Mouse (Mus musculus) stomach, embryonic 16.5 days (tissue): ENCODE results near the gene Wipf2. TPM values are rescaled to one million over a fixed set of nuclear protein-coding genes. Genes with fewer than 3 reads are reported as not detected.
A peak's percentile ranks its signal among the peaks of the same experiment; 100 is the strongest.

Experiments
- ATAC-seq: fragments of 200-750 bp; cut with Nextera tagmentation; 2 replicates; pipeline ENCODE4 v1.8.0; 2017; ENCODE audit warnings: moderate number of reproducible peaks, moderate TSS enrichment; ENCODE audit not compliant: insufficient read depth, low FRiP score
- H3K27ac ChIP-seq: fragments of 300-500 bp; sonication (generic); 2 replicates; pipeline ENCODE4 v1.5.1; 2014; ENCODE audit warnings: low read length
- H3K27me3 ChIP-seq: fragments of 300-500 bp; sonication (generic); 2 replicates; pipeline ENCODE4 v1.6.1; 2014; ENCODE audit warnings: low read length, control low read depth, mixed read lengths; ENCODE audit not compliant: control insufficient read depth, insufficient read depth
- H3K36me3 ChIP-seq: fragments of 300-500 bp; sonication (generic); 2 replicates; pipeline ENCODE4 v1.6.1; 2014; ENCODE audit warnings: low read length; ENCODE audit not compliant: control insufficient read depth, insufficient read depth
- H3K4me1 ChIP-seq: fragments of 300-500 bp; sonication (generic); 2 replicates; pipeline ENCODE4 v1.6.1; 2014; ENCODE audit warnings: low read length, control low read depth, mixed read lengths; ENCODE audit not compliant: control insufficient read depth, insufficient read depth
- H3K4me2 ChIP-seq: fragments of 300-500 bp; sonication (generic); 2 replicates; pipeline ENCODE4 v1.6.1; 2014; ENCODE audit warnings: low read depth, low read length, mixed read lengths
- H3K4me3 ChIP-seq: fragments of 300-500 bp; sonication (generic); replicated peaks from 2 replicates; pipeline ENCODE4 v1.5.1; 2014; ENCODE audit warnings: mild to moderate bottlenecking, low read length
- H3K9ac ChIP-seq: fragments of 300-500 bp; sonication (generic); 2 replicates; pipeline ENCODE4 v1.6.1; 2014; ENCODE audit warnings: low read length
- H3K9me3 ChIP-seq: fragments of 300-500 bp; sonication (generic); replicated peaks from 2 replicates; pipeline ENCODE4 v1.6.1; 2016; ENCODE audit warnings: low read length, control low read depth; ENCODE audit not compliant: control insufficient read depth
- WGBS: fragments of 180-500 bp; shearing (Covaris S2); extraction: QIAGEN DNeasy Blood & Tissue Kit; methylation state at CpG from one replicate; pipeline ENCODE4 v1.1.7; 2014; 5-methylcytosine and 5-hydroxymethylcytosine counted together
- polyA plus RNA-seq: library from polyadenylated mRNA; unstranded; fragments of >200 nt; fragmentation: Nextera tagmentation; extraction: Ambion mirVana; gene quantifications from 2 replicates; pipeline ENCODE4 v1.2.1, GENCODE M21; 2015

Gene Wipf2
- polyA plus RNA-seq, 1 experiment from 2014 or later: 5.0 TPM

DNA sequence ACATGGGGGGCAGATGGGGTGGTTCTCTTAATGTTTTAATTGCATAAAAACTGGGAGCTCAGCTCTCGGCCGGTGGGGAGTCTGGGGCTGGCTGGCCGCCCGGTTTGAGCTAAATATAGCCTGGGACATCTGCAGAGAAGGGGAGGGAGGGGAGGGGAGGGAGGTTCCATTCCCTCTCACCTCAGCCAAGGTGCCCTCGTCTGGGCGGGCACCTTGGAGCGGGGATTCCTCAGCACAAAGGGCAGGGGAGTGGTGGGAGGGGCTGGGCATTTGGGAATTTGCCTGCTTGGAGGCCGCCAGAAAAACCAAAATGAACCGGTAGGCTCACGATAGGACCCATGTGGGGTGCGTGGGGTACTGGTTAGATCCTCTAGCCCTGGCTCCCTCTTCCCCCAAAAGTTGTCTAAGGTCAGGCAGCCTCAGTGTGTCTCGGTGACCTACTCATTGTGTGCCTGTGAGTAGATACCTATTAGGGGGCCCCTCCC lies 77.9 kb downstream of the Wipf2 start:
- 3% methylated on average over 12 of the region's 12 CpGs for WGBS
- peak overlapping the region; percentile 89 for H3K4me2 ChIP-seq
- H3K4me1 ChIP-seq: peaks cover 85% of the 10 kb centered on the region
- H3K9ac ChIP-seq: peak overlapping the region; percentile 92
- ATAC-seq: peak; percentile 6; the same call in 1 of the 2 replicates
- H3K9me3 ChIP-seq: no peaks in the 10 kb centered on the region
- H3K36me3 ChIP-seq: no peaks in the 10 kb centered on the region
- H3K4me3 ChIP-seq: peak overlapping the region; percentile 88
- no peaks in the 10 kb centered on the region for H3K27me3 ChIP-seq
- peak overlapping the region; percentile 99 for H3K27ac ChIP-seq

DNA sequence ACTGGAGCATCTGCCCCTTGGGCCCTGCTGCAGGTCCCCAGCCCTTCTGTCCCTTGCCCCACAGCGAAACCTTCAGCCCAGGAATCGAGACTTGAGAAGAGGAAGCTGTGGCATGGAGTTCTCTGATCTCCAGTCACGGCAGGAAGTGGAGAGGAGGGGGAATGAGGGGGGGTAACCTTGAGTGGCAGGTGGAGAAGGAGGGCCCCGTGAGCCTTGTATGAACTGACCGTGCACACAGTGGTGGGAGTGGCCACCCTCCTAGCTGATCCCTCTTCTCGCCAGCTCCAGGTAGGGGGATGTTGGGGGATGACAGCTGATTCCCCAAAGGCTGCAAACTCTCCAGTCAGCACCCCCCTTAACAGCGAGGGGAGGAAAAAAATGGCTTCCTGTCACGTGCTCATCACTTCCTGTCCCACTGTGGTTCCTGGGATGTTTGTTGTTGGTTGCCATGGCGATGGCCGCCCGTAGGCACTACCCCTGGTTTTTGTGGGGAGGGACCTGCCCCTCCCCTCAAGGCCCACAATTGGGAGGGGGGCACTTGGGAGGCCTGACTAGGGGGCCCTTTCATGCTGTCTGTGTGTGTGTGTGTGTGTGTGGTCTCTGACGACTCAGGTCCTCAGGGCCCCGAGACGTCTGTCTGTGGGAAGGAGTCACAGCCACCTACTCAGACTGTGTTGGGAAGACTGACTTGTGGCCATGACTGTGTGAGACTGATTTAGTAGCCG lies 78.5 kb downstream of the Wipf2 start:
- Histone ChIP-seq H3K27ac (peak overlapping the region; percentile 99), H3K4me3 (peak overlapping the region; percentile 88), H3K9me3 (no peaks in the 10 kb centered on the region), H3K9ac (peak overlapping the region; percentile 92), H3K4me1 (peaks cover 81% of the 10 kb centered on the region), H3K36me3 (no peaks in the 10 kb centered on the region), H3K27me3 (no peaks in the 10 kb centered on the region), H3K4me2 (peak overlapping the region; percentile 89)
- peak; percentile 18; the same call in 1 of the 2 replicates for ATAC-seq
- 9% methylated on average over 15 of the region's 15 CpGs for WGBS

DNA sequence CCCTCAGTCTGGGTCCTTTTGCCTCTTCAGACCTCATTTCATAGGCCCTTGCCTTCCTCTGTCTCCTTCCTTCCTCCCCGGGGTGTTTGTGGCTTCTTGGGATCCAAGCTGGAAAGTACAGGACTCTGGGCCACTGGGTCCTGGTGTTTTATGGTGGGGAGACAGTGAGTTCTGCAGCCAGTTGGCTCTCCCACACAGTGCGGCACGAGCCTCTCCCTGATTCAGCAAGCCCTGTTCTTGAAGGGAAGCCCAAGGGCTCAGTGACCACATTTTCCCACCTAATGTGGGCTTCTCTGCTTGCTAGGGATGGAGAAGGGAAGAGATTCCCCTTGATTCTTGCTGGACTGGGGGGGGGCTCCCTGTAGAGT lies 79.1 kb downstream of the Wipf2 start:
- peak overlapping the region; percentile 99 for H3K27ac ChIP-seq
- no peaks in the 10 kb centered on the region for H3K9me3 ChIP-seq
- no peak for ATAC-seq
- peak overlapping the region; percentile 92 for H3K9ac ChIP-seq
- no peaks in the 10 kb centered on the region for H3K36me3 ChIP-seq
- H3K27me3 ChIP-seq: no peaks in the 10 kb centered on the region
- H3K4me3 ChIP-seq: peak overlapping the region; percentile 88; the same call in 1 of the 2 replicates
- peaks cover 86% of the 10 kb centered on the region for H3K4me1 ChIP-seq
- 36% methylated on average over 3 of the region's 3 CpGs for WGBS
- H3K4me2 ChIP-seq: peak overlapping the region; percentile 89

DNA sequence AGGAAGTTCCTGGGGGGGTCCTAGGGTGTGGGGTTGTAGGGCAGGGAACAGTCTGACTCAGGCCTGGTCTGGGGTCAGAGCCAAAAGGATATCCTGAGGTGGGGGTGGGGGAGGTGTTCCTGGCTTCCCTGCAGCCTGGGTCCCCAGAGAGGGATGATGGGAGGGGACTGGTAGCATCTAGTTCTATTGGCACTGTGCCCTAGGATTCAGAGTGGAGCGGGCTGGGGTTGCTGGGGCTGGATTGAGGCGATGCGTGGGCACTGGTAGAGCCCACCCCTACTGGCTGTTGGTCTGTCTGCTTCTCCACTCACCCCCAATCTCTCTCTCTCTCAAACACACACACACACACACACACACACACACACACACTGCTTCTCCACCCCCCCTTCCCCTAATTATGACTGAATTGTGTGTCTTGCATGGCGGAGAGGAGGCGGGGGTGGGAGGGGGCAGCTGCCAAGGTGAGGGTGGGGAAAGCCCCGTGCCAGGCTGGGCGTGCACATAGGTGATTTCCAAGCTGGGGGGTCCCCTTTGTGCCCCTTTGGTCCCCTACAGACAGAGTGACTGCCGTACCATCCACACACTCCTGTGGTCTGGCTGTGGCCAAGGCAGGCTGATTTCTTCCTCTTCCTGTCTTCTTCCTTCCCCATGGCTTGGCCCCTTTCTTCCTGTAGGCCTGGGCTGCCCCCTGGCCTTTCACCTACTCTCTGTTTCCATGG lies 79.6 kb downstream of the Wipf2 start:
- H3K9ac ChIP-seq: peak overlapping the region; percentile 92
- no peaks in the 10 kb centered on the region for H3K9me3 ChIP-seq
- no peaks in the 10 kb centered on the region for H3K27me3 ChIP-seq
- H3K4me2 ChIP-seq: peak overlapping the region; percentile 89
- peaks cover 92% of the 10 kb centered on the region for H3K4me1 ChIP-seq
- WGBS: 39% methylated on average over 8 of the region's 8 CpGs
- ATAC-seq: peak; percentile 14; the same call in 1 of the 2 replicates
- H3K27ac ChIP-seq: peak overlapping the region; percentile 99
- no peaks in the 10 kb centered on the region for H3K36me3 ChIP-seq
- H3K4me3 ChIP-seq: 0 out of 2 replicates have a peak overlapping the region, but pooled peaks have one; percentile 1

DNA sequence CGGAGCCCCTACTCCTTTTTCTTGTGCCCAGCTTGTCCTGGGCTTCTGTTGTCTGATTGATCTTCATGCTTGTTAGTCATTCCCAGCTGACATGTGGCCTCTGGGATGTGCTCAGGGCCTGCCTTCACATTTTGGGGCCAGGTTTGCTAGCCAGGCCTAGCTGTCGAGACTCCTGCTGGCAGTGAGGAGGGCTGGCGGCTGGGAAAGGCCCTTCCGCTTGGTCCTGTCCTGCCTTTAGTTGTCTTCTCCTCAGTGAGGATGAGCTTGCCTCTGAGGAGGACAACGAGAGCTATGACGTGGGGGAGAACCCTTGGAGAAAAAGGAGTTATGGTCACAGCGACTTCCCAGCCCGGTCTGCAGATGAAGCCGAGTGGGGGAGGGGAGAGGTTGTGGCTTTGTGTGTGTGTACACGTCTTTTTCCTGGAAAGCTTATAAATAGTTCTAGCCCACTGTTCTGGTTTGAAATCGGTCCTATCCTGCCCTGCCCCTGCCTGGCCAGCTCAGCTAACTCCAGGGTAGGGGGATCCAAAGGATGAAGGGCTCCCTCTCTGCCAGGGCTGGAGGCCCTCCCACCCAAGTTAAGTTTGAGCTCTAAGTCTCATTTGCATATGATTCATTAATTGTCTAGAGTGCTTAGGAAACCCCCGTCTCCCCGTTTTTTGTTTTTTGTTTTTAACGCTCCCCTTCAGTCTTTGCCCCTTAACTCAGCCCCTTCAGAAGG lies 80.5 kb downstream of the Wipf2 start:
- no peak for ATAC-seq
- Histone ChIP-seq H3K4me1 (peaks cover 91% of the 10 kb centered on the region), H3K27me3 (no peaks in the 10 kb centered on the region), H3K27ac (peak overlapping the region; percentile 99), H3K4me2 (peak overlapping the region; percentile 89), H3K36me3 (no peaks in the 10 kb centered on the region), H3K4me3 (0 out of 2 replicates have a peak overlapping the region, but pooled peaks have one; percentile 1), H3K9me3 (no peaks in the 10 kb centered on the region), H3K9ac (peak overlapping the region; percentile 92)
- WGBS: 30% methylated on average over 14 of the region's 14 CpGs

DNA sequence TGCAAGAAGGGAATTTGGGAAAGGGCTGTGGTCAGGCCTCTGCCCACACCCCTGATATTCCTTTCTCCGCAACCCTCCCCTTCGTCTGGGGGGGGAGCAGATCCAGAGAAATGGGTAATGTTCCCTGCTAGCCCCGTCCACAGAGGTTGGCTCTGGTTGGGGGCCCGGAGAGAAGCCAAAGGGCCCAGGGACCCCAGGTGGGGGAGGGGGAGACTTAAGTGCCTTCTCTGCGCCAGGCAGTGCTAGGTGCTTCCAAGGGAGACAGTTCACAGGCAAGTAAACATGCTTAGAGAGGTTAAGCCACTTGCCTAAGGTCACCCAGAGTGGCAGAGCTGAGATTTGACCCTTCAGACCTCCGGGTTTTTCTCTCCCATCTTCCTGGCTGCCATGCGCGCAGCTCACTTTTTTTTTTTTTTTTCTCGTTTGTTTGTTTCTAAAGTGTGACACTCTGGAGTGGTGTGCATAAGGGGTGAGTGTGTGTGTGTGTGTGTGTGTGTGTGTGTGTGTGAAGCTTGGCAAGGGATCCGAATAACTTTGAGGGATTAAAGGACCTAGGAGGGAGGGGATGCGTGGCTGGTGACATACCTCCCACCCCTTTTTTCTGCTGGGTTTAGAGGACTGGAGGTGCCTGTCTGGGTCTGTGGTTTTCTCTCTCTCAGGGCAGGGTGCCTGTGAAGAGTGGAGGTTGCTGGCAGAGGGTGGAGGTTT lies 81.6 kb downstream of the Wipf2 start:
- 30% methylated on average over 11 of the region's 11 CpGs for WGBS
- Histone ChIP-seq H3K27ac (peak overlapping the region; percentile 99), H3K4me2 (peak overlapping the region; percentile 33; the same call in 1 of the 2 replicates), H3K36me3 (no peaks in the 10 kb centered on the region), H3K9ac (peak overlapping the region; percentile 92), H3K4me3 (peak overlapping the region; percentile 11; the same call in 1 of the 2 replicates), H3K4me1 (peaks cover 90% of the 10 kb centered on the region), H3K9me3 (no peaks in the 10 kb centered on the region), H3K27me3 (no peaks in the 10 kb centered on the region)
- ATAC-seq: no peak

DNA sequence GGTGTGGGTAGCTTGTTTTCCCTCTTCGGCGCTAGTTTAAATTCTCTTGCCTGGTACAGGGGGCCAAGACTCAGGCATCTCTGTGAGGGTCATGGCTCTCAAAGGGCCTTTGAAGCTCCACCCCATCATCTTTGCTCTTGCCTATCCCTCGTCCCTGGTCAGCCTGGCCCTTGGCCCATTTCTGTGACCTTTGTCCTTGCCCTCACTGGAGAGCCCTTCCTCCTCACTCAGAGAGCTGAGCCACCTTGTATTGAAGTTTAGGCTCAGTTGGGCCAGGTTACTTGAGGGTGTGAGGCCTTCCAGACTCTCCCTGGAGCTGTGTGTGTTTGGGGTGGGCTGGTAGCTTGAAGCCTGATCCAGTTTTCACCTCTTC lies 82.2 kb downstream of the Wipf2 start:
- no peak for ATAC-seq
- H3K27me3 ChIP-seq: no peaks in the 10 kb centered on the region
- no peak overlapping the region for H3K4me3 ChIP-seq
- no peaks in the 10 kb centered on the region; the same call in 1 of the 2 replicates for H3K36me3 ChIP-seq
- H3K27ac ChIP-seq: peak overlapping the region; percentile 40
- H3K9me3 ChIP-seq: no peaks in the 10 kb centered on the region
- H3K9ac ChIP-seq: peak overlapping the region; percentile 11
- H3K4me2 ChIP-seq: 0 out of 2 replicates have a peak overlapping the region, but pooled peaks have one; percentile 22
- H3K4me1 ChIP-seq: peaks cover 90% of the 10 kb centered on the region
- 36% methylated on average over 3 of the region's 3 CpGs for WGBS

DNA sequence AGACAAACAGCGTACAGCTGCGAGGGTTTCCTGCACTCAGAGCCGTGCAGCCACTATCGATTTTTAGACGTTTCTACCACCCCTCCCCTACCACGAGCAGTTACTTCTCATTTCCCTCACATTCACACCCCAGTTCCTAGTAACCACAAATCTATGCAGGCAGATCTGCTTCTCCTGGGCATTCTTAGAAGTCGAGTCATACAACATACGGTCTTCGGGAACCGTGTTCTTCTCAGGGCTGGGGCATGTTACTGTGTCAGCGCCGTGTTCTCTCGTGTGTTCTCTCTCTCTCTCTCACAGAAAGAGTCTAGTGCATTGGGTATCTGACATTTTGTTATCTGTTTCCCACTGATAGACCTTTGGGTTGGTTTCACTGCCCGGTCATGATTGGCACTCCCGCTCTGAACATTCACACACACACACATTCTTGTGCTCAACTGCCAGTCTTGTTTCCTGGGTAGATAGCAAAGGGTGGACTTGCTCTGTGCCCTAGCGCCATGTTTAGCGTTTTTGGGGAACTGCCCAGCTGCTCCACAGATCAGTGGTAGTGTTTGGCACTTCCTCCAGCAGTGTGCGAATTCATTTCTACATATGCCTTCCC lies 84.6 kb downstream of the Wipf2 start:
- Histone ChIP-seq H3K27me3 (no peaks in the 10 kb centered on the region), H3K27ac (peak overlapping the region; percentile 77), H3K36me3 (no peaks in the 10 kb centered on the region; the same call in 1 of the 2 replicates), H3K4me2 (peak overlapping the region; percentile 0; the same call in 1 of the 2 replicates), H3K9me3 (no peaks in the 10 kb centered on the region), H3K4me3 (no peak overlapping the region), H3K4me1 (peaks cover 85% of the 10 kb centered on the region), H3K9ac (peak overlapping the region; percentile 33; the same call in 1 of the 2 replicates)
- 38% methylated on average over 18 of the region's 18 CpGs for WGBS
- ATAC-seq: no peak
